10 mouse cellular contexts compared by ENCODE assay signal in genomic region chr5:128769026-128769631, GRCm38 (mm10).
A peak's percentile ranks its signal among the peaks of the same experiment; 100 is the strongest.
DNase-seq lines count a peak whose midpoint lies in the region; ATAC-seq and TF ChIP-seq lines count a peak whose summit lies in the region.
"Had no signal": no experiment of that assay in that cellular context is flagged by ENCODE, and none has a peak within 500 bp of the region (broad histone marks: within the 10 kb centered on the region; RNA-seq: fewer than 3 reads in every experiment).

No protein-coding gene starts in this region.

- H3K9ac ChIP-seq in kidney, postnatal 0 days (ENCODE audit: low read depth, low read length) = no peak overlapping the region
- no peak overlapping the region for H3K9ac ChIP-seq in hindbrain, embryonic 16.5 days (ENCODE audit: low read depth, low read length)
- H3K9ac ChIP-seq in neural tube, embryonic 14.5 days (replicated peaks; ENCODE audit: low read depth, low read length) = no peak overlapping the region

- no peak for TF ChIP-seq CTCF in kidney, postnatal 0 days (IDR thresholded peaks at IDR 0.05; ENCODE audit: low read depth)

- H3K36me3 ChIP-seq in kidney, postnatal 0 days (ENCODE audit: insufficient read depth, low read length) = no peaks in the 10 kb centered on the region
- no peaks in the 10 kb centered on the region for H3K36me3 ChIP-seq in embryonic facial prominence, embryonic 10.5 days (replicated peaks)
- peaks cover 8% of the 10 kb centered on the region; the same call in 1 of the 2 replicates for H3K36me3 ChIP-seq in hindbrain, embryonic 16.5 days (ENCODE audit: control insufficient read depth, insufficient read depth, low read length)
- no peaks in the 10 kb centered on the region for H3K36me3 ChIP-seq in neural tube, embryonic 14.5 days (ENCODE audit: control insufficient read depth, insufficient read depth, low read length)

- H3K4me2 ChIP-seq in kidney, postnatal 0 days (ENCODE audit: low read length) = peak overlapping the region; percentile 34
- peak overlapping the region; percentile 3; the same call in 1 of the 2 replicates for H3K4me2 ChIP-seq in hindbrain, embryonic 16.5 days (ENCODE audit: low read length)
- H3K4me2 ChIP-seq in neural tube, embryonic 14.5 days (ENCODE audit: low read depth, low read length) = peak overlapping the region; percentile 21; the same call in 1 of the 2 replicates

- no peaks in the 10 kb centered on the region for H3K9me3 ChIP-seq in kidney, postnatal 0 days (replicated peaks; ENCODE audit: low read length)
- no peaks in the 10 kb centered on the region for H3K9me3 ChIP-seq in embryonic facial prominence, embryonic 10.5 days
- H3K9me3 ChIP-seq in hindbrain, embryonic 16.5 days (ENCODE audit: control insufficient read depth, low read length) = no peaks in the 10 kb centered on the region
- no peaks in the 10 kb centered on the region for H3K9me3 ChIP-seq in neural tube, embryonic 14.5 days (ENCODE audit: control insufficient read depth, low read length)

- no peak overlapping the region for H3K4me3 ChIP-seq in kidney, postnatal 0 days (replicated peaks; ENCODE audit: low read depth, low read length)
- H3K4me3 ChIP-seq in embryonic facial prominence, embryonic 10.5 days = peak overlapping the region; percentile 48
- no peak overlapping the region for H3K4me3 ChIP-seq in hindbrain, embryonic 16.5 days (ENCODE audit: low read length)
- H3K4me3 ChIP-seq in neural tube, embryonic 14.5 days (ENCODE audit: low read depth, low read length) = no peak overlapping the region
- H3K4me3 ChIP-seq: myocyte had no signal

- ATAC-seq in kidney, postnatal 0 days (replicated peaks; ENCODE audit: low FRiP score, low read depth) = peak; percentile 33
- ATAC-seq in hindbrain, embryonic 16.5 days = no peak
- ATAC-seq in neural tube, embryonic 14.5 days (ENCODE audit: low read depth) = no peak

- H3K27me3 ChIP-seq in kidney, postnatal 0 days (ENCODE audit: insufficient read depth, low read length) = no peaks in the 10 kb centered on the region
- no peaks in the 10 kb centered on the region for H3K27me3 ChIP-seq in embryonic facial prominence, embryonic 10.5 days (replicated peaks; ENCODE audit: low read depth, poor library complexity, severe bottlenecking)
- H3K27me3 ChIP-seq in hindbrain, embryonic 16.5 days (replicated peaks; ENCODE audit: control insufficient read depth, insufficient read depth, low read length) = no peaks in the 10 kb centered on the region
- no peaks in the 10 kb centered on the region for H3K27me3 ChIP-seq in neural tube, embryonic 14.5 days (ENCODE audit: control insufficient read depth, insufficient read depth, low read length)

- H3K4me1 ChIP-seq in kidney, postnatal 0 days (replicated peaks; ENCODE audit: insufficient read depth, low read length) = no peaks in the 10 kb centered on the region
- peaks cover 18% of the 10 kb centered on the region for H3K4me1 ChIP-seq in embryonic facial prominence, embryonic 10.5 days
- H3K4me1 ChIP-seq in hindbrain, embryonic 16.5 days (ENCODE audit: control insufficient read depth, insufficient read depth, low read depth, low read length) = peaks cover 3% of the 10 kb centered on the region; the same call in 1 of the 2 replicates
- no peaks in the 10 kb centered on the region for H3K4me1 ChIP-seq in neural tube, embryonic 14.5 days (ENCODE audit: control insufficient read depth, insufficient read depth, low read length)

- WGBS in kidney, postnatal 0 days = 6% methylated on average over 10 of the region's 10 CpGs
- 9% methylated on average over 10 of the region's 10 CpGs for WGBS in embryonic facial prominence, embryonic 10.5 days
- 8% methylated on average over 10 of the region's 10 CpGs for WGBS in hindbrain, embryonic 16.5 days
- 6% methylated on average over 10 of the region's 10 CpGs for WGBS in neural tube, embryonic 14.5 days

- no peak overlapping the region for H3K27ac ChIP-seq in kidney, postnatal 0 days
- H3K27ac ChIP-seq in embryonic facial prominence, embryonic 10.5 days (replicated peaks) = peak overlapping the region; percentile 74
- H3K27ac ChIP-seq in hindbrain, embryonic 16.5 days (ENCODE audit: low read depth, low read length) = no peak overlapping the region
- H3K27ac ChIP-seq in neural tube, embryonic 14.5 days (ENCODE audit: low read depth, low read length) = no peak overlapping the region

- peak; percentile 44 for DNase-seq in kidney, postnatal 0 days (ENCODE audit: low spot score)
- DNase-seq in kidney, adult 11 months = no peak
- peak; percentile 70 for DNase-seq in embryonic facial prominence, embryonic 10.5 days (ENCODE audit: low spot score)
- DNase-seq in thymus, postnatal 25 days = no peak
- no peak for DNase-seq in gastrocnemius, adult 8-10 months (ENCODE audit: low spot score in 2 of 2)
- no peak for DNase-seq in adrenal gland, adult (ENCODE audit: inconsistent age in 2 of 2, low spot score in 1 of 2)
- DNase-seq: heart, postnatal 4 days had no signal

Comparison
In these comparisons a context has a peak if more than half of its experiments do, and no peak if none do; other contexts are left out.
1. DNase-seq: peak in kidney, postnatal 0 days (single experiment) and embryonic facial prominence, embryonic 10.5 days (single experiment); none in kidney, adult 11 months (single experiment), thymus, postnatal 25 days (single experiment), gastrocnemius, adult 8-10 months (0 of 2) and adrenal gland, adult (0 of 2).
2. Peak in every context shown above with its lines, with median percentiles within 50 percentile points of each other: H3K4me2 ChIP-seq.